Mouse (Mus musculus): Measurements from ENCODE around the gene Ephb2.

The Ephb2 gene

DNA sequence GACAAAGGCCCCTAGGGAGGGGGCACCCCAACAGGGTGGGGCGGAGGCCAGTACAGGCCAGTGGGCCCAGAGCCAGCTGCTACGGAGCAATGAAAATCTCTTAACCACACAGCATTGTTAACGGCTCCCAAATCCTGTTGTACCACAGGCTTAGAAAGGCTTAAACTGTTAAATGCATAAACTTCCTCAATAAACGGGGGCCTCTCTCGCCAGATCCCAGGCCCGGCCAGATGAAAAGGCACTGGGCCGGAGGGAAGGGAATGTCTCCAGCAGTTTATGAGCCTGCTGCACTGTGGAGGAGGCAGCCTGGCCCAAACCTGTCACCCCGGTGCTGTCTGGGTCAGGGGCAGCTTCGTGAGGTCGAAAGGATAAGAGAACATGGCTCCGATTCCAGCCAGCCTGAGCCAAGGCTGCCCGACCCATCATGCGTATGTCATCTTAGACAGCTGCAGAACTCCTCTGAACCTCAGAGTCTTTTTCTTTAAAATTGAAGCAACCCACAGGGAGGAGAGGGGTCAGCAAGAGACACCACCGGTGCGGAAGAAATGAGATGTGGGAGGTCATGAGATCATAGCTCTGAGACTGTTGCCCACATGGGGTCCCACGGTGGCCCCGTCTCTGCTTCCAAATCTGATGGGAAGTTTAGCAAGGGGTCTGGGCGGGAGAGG is 73.9 kb downstream of the Ephb2 start:
- DNase-seq (ENCODE audit: low spot score in 2 of 2) = no peak

DNA sequence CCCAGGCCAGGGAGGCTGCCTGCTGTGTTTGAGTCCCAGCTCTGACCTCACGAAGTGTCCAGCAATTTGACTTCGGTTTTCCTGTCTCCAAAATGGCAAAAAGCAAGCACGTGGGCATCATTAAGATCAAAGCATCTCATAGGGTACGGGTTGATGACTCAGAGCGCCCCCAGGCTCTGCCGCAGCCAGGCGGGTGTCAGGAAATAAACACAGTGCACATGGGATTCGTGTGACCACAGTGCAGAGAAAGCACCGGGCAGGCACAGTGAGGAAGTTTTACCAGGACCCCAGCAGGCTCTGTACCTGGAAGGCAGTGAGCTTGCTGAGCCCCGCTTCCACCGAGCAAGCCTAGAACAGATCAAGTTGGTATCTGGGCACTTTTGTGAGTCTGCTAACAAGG is 74.9 kb downstream of the Ephb2 start:
- no peak for DNase-seq (ENCODE audit: low spot score in 2 of 2)

DNA sequence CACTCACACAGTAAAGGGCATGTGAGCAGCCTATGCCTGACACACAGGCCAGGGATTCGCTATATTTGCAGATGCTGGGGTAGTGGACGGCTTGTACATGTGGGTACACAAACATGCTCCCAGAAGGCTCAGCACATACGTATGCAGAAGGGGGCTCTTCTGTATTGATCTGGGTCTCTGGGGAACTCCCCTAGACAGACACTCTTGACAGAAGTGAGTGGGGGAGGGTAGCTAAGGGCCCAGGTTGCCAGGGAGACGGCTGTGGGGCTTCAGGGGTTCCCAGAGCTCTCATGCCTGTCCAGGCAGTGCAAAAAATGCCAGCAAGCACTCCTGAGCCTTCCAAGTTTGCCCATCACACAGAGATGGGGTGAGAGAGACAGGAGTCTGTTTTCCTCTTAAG is 78.7 kb downstream of the Ephb2 start:
- DNase-seq (ENCODE audit: low spot score in 2 of 2) = no peak

DNA sequence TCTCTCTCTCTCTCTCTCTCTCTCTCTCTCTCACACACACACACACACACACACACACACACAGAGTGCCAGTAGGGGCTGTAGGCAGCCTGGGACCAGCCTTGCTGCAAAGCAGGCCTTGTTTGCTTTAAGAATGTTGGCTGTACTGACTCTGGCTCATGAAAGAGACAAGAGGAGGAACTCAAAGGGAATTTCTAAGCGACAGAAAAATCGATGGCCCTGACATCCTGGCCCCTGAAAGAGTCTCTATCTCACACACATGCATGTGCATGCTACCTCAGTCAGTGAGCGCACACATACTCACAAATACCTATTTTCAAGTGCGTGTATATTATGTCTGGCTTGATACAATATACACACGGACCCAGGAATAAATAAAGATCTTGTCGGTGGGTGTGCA is 79.3 kb downstream of the Ephb2 start:
- DNase-seq (ENCODE audit: low spot score in 2 of 2) = no peak

DNA sequence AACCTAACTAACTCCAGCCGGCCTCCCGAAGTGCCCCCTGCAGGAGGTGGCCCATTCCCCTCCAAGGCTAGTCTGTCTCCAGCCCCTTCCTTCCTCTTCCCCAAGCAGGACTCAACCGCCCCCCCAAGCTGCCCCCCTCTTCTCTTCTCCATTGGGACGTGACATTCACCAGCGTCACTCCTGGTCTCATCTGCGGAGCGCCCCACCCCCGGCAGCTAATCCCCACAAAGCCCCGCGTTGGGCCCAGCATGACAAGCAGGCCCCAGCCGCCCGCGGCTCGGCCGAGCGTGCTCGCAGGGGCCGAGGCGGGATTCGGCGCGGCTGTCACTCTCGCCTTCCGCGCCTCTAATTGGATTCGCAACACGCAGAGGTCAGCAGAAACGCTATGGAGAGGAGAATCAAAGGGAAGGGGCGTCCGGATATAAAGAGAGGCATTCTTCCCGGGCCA is 80.4 kb downstream of the Ephb2 start:
- no peak for DNase-seq (ENCODE audit: low spot score in 2 of 2)

DNA sequence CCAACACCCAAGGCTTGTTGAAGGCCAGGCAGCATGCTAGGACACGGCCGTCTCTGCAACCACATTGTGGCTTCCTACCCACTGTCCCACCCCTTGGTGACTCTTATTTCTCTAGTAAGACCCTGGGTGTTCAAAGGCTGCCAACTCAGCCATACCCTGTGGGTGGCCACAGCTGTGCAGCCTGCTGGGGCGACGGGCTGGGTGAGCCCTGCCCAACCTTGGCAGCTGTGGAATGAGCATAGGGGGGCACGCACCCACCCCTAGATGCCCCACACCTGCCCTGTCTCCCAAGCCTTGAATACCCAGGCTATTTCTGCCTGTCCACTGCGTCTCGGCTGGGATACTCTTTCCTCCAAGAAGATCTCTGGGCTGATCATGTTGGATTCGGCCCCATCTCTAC is 81.5 kb downstream of the Ephb2 start:
- DNase-seq (ENCODE audit: low spot score in 2 of 2) = no peak

DNA sequence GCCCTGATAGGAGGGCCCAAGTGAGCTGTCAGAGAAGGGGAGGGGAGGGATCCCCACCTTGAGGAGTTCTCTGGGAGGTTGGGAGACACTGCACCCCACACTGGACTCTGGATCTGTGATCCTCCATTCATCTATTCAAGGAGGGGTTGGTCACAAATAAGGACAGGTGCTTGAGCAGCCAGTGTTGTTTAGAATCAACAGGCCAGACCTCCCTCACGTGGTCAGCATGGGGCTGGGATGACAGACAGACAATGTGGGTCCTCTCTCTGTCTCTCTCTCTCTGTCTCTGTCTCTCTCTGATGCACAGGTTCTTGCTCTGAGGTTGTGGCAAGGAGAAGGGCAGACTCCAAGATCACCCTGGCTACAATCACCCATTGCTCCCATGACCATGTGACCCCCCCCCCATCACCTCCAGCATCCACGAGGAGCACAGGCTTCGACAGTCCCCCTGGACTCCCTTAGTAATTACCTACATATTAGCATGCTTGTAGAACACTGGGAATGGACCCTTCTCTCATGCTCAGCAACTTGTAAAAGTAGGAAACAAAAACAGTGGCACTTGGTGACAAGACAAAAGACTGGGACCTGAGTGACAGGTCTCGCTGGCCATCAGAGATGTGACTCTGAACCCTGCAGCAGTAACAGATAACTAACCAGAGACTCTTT is 84.3 kb downstream of the Ephb2 start:
- no peak for DNase-seq (ENCODE audit: low spot score in 2 of 2)

DNA sequence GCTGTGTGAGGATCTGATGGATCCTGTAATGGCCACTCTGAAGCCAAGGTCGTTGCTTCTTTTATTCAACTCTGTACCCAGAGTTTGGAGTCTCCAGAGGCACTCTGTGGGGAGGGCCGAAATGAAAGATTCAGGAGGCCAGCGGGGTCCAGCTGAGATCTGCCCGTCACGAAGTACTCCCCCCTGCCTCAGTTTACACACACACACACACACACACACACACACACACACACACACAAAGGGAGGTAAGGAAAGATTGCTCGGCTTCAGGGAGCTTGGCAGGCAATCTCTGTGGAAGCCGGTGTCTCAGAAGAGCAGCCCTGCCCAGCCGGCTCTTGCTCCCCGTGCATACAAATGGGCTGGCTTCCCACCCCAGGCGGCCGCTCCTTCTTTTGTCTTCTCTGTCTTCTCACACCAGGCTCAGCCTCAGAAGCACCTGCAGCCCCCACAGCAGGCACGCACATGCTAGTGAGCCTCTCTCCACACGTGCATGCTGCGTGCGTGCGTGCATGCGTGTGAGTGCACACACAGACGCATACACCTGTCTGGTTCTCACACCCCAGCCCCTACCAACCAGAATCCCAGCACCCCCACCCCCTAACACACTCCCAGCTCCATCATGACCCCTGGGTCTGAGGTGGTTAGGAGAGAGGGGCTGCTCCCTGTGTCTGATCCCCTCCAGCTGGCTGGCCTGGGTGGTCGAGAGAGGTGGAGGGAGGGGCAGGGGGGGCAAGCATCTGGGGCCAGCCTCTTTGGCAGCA is 85.0 kb downstream of the Ephb2 start:
- DNase-seq (ENCODE audit: low spot score in 2 of 2) = no peak

DNA sequence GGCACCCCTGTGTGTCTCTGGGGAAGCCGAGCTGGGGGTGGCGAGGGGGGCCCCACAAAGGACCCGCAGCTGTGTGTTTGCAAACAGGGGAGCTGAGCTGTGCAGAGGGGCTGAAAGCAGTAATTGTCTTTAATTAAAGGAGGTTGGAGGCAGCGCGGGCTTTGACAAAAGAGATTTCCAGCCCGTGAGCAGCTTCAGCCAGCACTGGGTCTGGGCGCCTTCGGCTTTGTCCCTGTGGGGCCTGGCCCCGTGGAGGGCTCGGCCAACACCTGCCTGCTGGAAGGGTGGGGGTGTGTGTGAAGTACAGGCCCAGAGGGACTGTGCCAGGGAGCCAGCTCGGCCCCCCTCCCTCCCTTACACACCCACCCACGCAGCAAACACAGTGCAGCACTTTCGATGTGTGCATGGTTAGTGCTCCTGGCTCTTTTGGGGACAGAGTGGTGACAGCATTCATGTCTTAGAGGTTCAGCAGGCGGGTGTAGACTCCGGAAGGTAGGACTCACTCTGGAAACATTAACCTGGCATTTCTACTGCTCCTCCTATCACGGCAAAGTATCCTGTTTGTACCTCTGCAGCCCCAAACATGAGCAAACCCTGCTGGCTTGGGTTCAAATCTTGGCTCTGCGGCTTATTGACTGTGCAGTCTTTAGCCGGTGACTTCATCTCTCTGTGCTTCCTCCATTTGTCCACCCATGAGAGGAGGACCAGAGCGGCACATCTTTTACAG is 85.8 kb downstream of the Ephb2 start:
- DNase-seq (ENCODE audit: low spot score in 2 of 2) = no peak

DNA sequence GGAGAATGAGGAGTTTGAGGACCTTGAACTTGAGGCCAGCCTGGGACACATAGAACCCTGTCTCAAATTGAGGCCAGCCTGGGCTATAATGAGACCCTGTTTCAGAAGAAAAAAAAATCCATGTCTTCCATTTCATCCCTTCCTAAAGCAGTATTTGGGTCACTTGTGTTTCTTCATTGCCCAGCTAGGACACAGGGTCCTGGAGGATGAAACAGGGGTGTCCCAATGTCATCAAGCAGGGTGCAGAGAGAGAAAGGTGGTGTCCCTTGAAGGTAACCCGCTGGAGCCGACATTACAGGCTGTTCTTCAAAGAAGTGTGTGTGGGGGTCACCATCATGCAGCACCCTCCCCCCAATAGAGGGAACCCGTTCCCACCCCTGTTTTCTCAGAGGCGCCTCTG is 86.4 kb downstream of the Ephb2 start:
- no peak for DNase-seq (ENCODE audit: low spot score in 2 of 2)

DNA sequence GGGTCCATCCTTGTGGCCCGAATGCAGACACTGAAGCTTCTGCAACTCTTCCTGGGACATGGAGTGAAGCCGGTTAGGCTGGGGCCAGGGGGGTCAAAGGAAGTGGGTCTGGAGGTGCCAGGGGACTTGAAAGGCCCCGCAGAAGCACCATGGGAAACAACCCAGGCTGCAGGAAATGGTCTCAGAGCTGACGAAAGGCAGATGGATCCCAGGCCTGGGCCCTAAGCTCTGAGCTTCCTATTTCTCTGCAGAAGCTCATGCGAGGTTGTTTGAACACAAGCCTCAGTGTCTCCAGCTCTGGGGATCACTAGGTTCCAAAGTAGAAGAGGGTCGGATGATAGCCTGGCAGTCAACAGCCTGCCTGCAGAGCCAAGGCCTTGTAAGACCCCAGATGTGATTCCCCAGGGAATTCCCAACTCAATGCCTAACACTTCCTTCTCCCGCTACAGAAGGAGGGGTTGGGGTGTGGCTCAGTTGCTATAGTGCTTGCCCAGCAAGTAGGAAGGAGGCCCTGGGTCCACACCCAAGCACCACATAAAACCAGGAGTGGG is 86.9 kb downstream of the Ephb2 start:
- DNase-seq (ENCODE audit: low spot score in 2 of 2) = no peak

DNA sequence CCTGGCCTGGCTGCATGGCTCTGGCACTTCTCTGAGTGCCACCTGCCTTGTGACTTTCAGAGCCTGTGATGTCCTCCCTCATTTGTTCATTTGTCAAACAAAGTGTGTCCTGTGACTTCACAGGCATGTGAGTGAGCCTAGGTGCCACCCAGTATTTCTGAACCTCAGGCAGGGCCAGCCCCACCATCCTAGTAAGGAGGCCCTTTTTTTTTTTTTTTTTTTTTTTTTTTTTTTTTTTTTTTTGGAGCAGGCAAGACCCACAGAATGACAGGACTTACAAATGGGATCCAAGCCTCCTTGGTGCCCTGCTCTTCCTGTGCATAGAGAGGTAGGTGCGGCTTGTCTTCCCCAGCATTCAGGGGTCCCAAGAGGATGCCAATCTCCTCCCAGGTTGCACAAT is 89.3 kb downstream of the Ephb2 start:
- no peak for DNase-seq (ENCODE audit: low spot score in 2 of 2)

DNA sequence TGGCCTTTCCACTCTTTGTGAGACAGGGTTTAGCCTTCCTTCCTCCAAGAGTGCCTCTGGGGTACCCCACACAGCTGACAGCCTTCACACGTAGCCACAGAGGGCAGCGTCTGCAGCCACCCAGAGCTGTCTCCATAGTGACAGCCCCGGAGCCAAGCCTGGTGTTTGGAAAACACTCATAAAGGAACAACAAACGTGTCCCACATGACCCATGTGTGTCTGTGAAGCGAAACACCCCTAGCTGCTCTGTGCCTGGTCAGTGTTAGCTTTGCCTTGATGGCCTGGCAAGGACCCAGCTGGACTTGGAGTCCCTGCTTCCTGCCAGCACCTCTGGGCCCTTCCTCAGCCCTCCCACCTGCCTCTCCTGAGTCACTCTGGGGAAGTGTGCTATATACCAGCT is 93.1 kb downstream of the Ephb2 start:
- DNase-seq (ENCODE audit: low spot score in 2 of 2) = no peak

DNA sequence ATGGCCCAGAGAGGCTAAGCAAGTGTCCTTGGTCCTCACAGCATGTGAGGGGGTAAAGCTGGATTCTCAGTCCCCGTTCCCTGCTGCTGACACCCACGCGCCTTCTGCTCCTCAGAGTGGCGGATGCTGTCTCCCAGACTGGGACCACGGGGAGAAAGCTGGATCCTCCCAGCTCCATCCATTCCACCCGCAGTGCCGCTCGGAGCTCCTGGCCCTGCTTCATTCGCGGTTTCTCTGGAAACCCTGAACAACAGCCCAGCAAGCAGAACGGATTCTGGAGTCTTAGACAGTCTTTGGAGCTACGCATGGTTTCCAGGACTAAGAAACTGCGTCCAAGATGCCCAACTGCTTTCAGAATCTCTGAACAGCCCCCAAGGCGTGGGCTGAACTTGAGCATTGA is 93.9 kb downstream of the Ephb2 start:
- no peak for DNase-seq (ENCODE audit: low spot score in 2 of 2)

DNA sequence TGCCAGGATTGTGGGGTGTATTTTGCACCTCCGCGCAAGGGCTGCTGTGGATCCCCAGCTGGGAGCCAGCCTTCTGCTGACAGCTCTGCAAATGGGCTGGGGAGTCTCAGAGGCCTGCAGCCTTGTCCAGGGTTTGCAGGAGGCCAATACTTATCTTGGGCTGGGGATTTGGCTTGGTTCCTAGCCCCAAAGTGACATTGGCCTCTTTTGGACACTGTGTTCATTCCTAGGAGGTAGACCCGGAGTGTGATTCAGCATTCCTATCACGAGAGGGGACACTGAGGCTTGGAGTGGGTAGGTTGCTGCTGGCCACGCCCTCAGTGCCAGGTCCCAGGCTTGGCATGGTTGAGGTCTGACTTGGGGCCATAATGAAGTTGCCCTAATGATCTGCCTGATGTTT is 94.8 kb downstream of the Ephb2 start:
- DNase-seq (ENCODE audit: low spot score in 2 of 2) = no peak

DNA sequence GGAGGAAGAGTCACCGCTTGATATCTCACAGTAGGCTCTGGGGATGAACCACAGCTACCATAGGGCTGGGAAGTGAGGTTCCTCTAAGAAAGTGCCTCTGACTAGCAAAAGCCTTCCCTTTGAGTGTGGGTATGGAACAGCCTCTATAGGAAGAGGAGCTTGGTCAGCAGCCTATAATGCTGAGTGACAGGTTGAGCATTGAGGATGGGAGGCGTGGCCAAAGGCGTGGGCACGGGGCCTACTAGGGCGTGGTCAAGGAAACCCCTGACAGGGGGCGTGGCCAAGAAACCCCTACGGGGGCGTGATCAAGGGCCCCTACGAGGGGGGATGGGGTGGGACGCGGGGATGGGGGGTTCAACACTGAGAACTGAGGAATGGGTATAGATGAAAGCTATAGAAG is 96.6 kb downstream of the Ephb2 start:
- no peak for DNase-seq (ENCODE audit: low spot score in 2 of 2)

DNA sequence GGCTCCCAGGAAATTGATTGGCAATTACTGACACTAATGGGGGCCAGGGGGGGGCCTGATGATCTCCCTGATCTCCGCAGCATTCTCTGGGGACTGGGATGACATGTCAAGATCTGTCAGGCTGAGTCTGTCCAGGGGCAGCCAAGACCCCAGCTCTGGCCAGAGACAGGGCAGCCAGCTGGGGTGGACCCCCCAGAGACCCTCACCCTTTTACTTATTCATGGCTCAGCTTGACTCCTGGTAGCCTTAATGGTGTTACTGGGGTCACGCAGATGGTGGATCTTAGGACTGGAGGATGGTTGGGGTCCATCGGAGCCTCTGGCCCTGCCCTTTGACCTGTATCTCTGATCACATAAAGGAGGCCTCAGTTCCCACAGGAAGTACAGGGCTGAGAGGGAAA is 97.5 kb downstream of the Ephb2 start:
- no peak for DNase-seq (ENCODE audit: low spot score in 2 of 2)

DNA sequence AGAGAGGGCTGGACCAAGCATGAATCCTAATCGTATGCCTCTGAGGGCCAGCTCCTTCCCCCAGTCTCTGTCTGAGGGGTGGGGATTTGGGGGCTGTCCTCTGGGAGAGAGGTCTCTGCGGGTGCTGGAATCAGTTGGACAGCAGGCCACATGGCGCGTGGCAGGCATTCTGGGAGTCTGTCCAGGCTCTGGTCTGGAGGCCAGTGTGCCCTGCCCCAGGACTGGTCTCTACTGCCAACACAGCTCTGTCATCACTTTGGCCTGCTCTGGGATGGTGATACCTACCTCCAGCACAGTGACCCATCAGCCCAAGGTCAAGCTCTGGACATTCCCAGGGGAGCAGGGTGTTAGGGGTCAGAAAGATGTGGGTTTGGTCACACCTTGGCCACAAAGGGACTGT is 99.9 kb downstream of the Ephb2 start:
- DNase-seq (ENCODE audit: low spot score in 2 of 2) = no peak

DNA sequence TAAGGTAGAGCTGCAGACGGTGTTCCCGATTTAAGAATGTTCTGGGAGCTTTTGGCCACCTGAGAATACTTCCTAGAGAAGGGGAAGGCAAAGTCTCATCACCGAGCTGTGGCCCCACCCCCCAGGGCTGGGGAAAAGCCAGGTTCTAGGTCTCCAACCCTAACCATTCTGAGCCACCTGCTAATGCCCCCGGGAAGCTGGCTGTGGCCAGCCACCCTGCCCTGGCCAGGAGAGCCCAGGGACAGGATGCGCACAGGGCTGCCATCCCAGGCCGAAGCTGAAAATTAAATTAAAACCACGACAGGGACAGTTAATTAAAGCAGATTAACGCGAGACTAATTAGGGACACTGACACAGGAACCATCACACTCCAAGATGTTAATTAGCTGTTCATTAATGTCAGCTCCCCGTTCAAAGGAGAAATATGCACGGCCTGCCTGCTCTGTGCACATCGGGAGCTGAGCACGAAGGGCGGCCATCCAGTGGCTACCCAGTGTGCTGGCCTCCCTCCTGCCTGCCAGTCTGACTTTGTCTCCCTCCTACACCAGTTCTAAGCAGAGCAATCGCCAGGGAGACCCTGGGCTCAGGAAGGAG is 101.5 kb downstream of the Ephb2 start:
- DNase-seq (ENCODE audit: low spot score in 2 of 2) = no peak

DNA sequence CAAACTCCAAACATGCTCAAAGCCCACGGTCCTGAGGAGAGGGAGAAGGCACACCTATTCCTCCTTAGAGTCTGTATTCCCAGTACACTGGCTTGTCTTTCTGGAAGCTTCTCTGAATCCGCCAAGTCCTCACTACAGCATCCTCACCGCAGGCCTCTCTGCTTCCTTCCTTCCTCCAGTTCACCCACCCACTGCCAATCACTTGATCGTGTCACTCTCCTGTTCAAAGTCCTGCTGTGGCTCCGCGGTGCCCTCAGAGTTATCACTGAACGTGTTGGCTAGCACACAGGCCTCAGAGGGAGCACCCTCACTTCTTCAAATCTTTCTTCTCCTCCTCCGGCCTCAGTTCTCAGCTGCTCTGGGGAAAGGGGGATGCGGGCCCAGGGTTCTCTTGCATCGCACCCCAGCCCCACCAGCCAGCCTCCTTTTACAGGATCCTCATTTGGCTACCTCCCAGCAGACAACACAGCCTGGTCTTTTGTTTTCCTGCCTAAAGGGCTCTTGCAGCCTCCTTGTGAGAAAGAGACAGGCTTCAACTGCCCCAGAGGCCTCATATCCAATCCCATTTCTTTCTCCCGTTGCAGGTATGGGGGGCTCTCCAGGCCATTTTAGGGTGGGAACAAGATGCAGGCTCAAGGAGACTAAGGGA is 102.4 kb downstream of the Ephb2 start:
- no peak for DNase-seq (ENCODE audit: low spot score in 2 of 2)

DNA sequence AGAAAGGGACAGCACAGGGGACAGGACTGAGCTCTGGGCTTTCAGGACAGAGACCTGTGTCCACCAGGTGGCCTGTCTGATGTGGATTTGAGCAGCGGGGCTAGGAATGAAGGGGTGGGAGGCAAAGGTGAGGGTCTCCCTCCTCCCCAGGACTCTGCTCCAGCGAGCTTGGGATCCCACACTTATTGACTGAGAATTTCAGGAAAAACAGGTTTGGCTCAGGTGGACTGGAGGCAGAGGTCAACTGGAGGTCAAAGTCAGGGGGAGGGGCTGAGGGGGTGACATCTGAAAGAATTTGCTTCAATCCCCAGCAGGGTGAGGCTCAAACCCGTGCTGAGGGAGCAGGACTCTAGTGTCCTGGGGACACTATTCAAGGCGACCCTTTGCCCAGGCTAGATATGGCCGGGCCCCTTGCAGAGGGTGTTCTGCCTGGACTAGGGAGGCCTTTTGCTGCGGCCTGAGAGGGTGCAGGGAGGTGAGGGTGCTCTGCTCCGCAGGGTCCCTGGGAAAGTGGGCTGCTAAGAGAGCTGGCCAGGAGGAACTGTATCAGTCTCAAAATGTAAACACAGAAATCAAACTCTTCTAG is 103.2 kb downstream of the Ephb2 start:
- no peak for DNase-seq (ENCODE audit: low spot score in 2 of 2)

All from spleen, postnatal 10 days (tissue).